Mouse (Mus musculus) adrenal gland, postnatal 36 days (tissue): ENCODE data around the gene Socs5. TPM values are rescaled to one million over a fixed set of nuclear protein-coding genes. Genes with fewer than 3 reads are reported as not detected.

Source experiments
- DNase-seq, 2 experiments: peaks; one replicate each; pipeline ENCODE4 v3.0.0; 2021; ENCODE audit warnings: mixed read lengths in 1 of 2
- total RNA-seq, 2 experiments: library from RNA; stranded (reverse); gene quantifications; 2 replicates each; pipeline ENCODE4 v1.2.3; 2021

Socs5 gene
- total RNA-seq, 2 experiments from 2014 or later: 75.7 to 80.5 TPM

GRCm38 (mm10) chr17:87106691-87107523 lies 572 bp upstream of the Socs5 start:
- DNase-seq: peak; percentile 99

- DNase-seq: no peak
These were observed 1.2 kb downstream of the Socs5 start for GRCm38 (mm10) chr17:87108507-87109292.

- DNase-seq: no peak
These were observed 2.0 kb downstream of the Socs5 start for GRCm38 (mm10) chr17:87109504-87109903.

- no peak for DNase-seq
These were observed 5.5 kb downstream of the Socs5 start for GRCm38 (mm10) chr17:87112852-87113592.

GRCm38 (mm10) chr17:87115615-87116014 lies 8.1 kb downstream of the Socs5 start:
- no peak for DNase-seq

- no peak for DNase-seq
These were observed 11.6 kb downstream of the Socs5 start for GRCm38 (mm10) chr17:87118966-87119526.

- DNase-seq: peak; percentile 36 to 60
These were observed 17.9 kb downstream of the Socs5 start for GRCm38 (mm10) chr17:87125344-87125743.

GRCm38 (mm10) chr17:87132258-87132657 lies 24.8 kb downstream of the Socs5 start:
- no peak for DNase-seq

- DNase-seq: peak; percentile 24 to 48
These were observed 26.3 kb downstream of the Socs5 start for GRCm38 (mm10) chr17:87133823-87134222.

GRCm38 (mm10) chr17:87134631-87135030 lies 27.2 kb downstream of the Socs5 start:
- DNase-seq: no peak

GRCm38 (mm10) chr17:87135741-87136140 lies 28.3 kb downstream of the Socs5 start:
- peak; percentile 21 to 26 for DNase-seq

GRCm38 (mm10) chr17:87141188-87141935 lies 33.9 kb downstream of the Socs5 start:
- DNase-seq: no peak

GRCm38 (mm10) chr17:87142271-87142670 lies 34.8 kb downstream of the Socs5 start:
- DNase-seq: peak; percentile 56 to 70

GRCm38 (mm10) chr17:87143186-87143585 lies 35.7 kb downstream of the Socs5 start:
- DNase-seq: no peak

- no peak for DNase-seq
These were observed 39.0 kb downstream of the Socs5 start for GRCm38 (mm10) chr17:87146415-87147021.

GRCm38 (mm10) chr17:87149762-87150161 lies 42.3 kb downstream of the Socs5 start:
- DNase-seq: no peak

GRCm38 (mm10) chr17:87152984-87153383 lies 45.5 kb downstream of the Socs5 start:
- DNase-seq: no peak

- DNase-seq: no peak
These were observed 48.2 kb downstream of the Socs5 start for GRCm38 (mm10) chr17:87155664-87156063.

- peak; percentile 56 to 58 for DNase-seq
These were observed 50.3 kb downstream of the Socs5 start for GRCm38 (mm10) chr17:87157739-87158138.

- no peak for DNase-seq
These were observed 51.1 kb downstream of the Socs5 start for GRCm38 (mm10) chr17:87158597-87158996.

- DNase-seq: no peak
These were observed 52.8 kb downstream of the Socs5 start for GRCm38 (mm10) chr17:87160270-87160669.
